Mouse (Mus musculus) heart, embryonic 10.5 days (tissue): ENCODE measurements around the gene Fam196b. TPM values are rescaled to one million over a fixed set of nuclear protein-coding genes. Genes with fewer than 3 reads are reported as not detected.

ENCODE experiments used
- DNase-seq: peaks from one replicate; pipeline ENCODE4 v3.0.0-alpha.2; 2017; ENCODE audit warnings: low spot score
- H3K27ac ChIP-seq: fragments of 300-500 bp; sonication (generic); 2 replicates; pipeline ENCODE4 v1.5.1; 2016; ENCODE audit warnings: mild to moderate bottlenecking
- H3K27me3 ChIP-seq: fragments of 300-500 bp; sonication (generic); 2 replicates; pipeline ENCODE4 v1.6.1; 2016; ENCODE audit warnings: mild to moderate bottlenecking; ENCODE audit not compliant: poor library complexity, insufficient read depth, severe bottlenecking
- H3K36me3 ChIP-seq: fragments of 300-500 bp; sonication (generic); 2 replicates; pipeline ENCODE4 v1.6.1; 2016; ENCODE audit warnings: mild to moderate bottlenecking, moderate library complexity
- H3K4me1 ChIP-seq: fragments of 300-500 bp; sonication (generic); 2 replicates; pipeline ENCODE4 v1.6.1; 2016; ENCODE audit warnings: mild to moderate bottlenecking
- H3K4me3 ChIP-seq: fragments of 300-500 bp; sonication (generic); 2 replicates; pipeline ENCODE4 v1.5.1; 2016; ENCODE audit warnings: mild to moderate bottlenecking, moderate library complexity
- H3K9me3 ChIP-seq: fragments of 300-500 bp; sonication (generic); 2 replicates; pipeline ENCODE4 v1.6.1; 2016; ENCODE audit warnings: mild to moderate bottlenecking, moderate library complexity
- WGBS: fragments of 180-500 bp; shearing (Covaris S2); methylation state at CpG from one replicate; pipeline ENCODE4 v1.1.7; 2016; 5-methylcytosine and 5-hydroxymethylcytosine counted together
- polyA plus RNA-seq: library from polyadenylated mRNA; unstranded; fragments of >200 nt; fragmentation: Nextera tagmentation; extraction: Ambion mirVana; gene quantifications from 2 replicates; pipeline ENCODE4 v1.2.1, GENCODE M21; 2016

Fam196b gene
- polyA plus RNA-seq, 1 experiment from 2014 or later: 0.84 TPM

- H3K4me3 ChIP-seq: no peak overlapping the region
- DNase-seq: no peak
- no peaks in the 10 kb centered on the region for H3K27me3 ChIP-seq
- no peaks in the 10 kb centered on the region for H3K4me1 ChIP-seq
- no peaks in the 10 kb centered on the region for H3K9me3 ChIP-seq
- H3K36me3 ChIP-seq: no peaks in the 10 kb centered on the region
- WGBS: 78% methylated on average over 3 of the region's 3 CpGs
- no peak overlapping the region for H3K27ac ChIP-seq
Measured at GRCm38 (mm10) chr11:34306231-34306630, 8.4 kb upstream of the Fam196b start.

GRCm38 (mm10) chr11:34308731-34309130, 5.9 kb upstream of the Fam196b start:
- Histone ChIP-seq H3K27me3 (no peaks in the 10 kb centered on the region), H3K4me3 (no peak overlapping the region), H3K27ac (no peak overlapping the region), H3K4me1 (0 out of 2 replicates have a peak, but pooled peaks cover 5% of the 10 kb centered on the region), H3K9me3 (no peaks in the 10 kb centered on the region), H3K36me3 (no peaks in the 10 kb centered on the region)
- 89% methylated on average over 3 of the region's 3 CpGs for WGBS
- no peak for DNase-seq

- H3K4me1 ChIP-seq: 0 out of 2 replicates have a peak, but pooled peaks cover 5% of the 10 kb centered on the region
- no peaks in the 10 kb centered on the region for H3K27me3 ChIP-seq
- 67% methylated on average over 2 of the region's 2 CpGs for WGBS
- H3K27ac ChIP-seq: no peak overlapping the region
- H3K9me3 ChIP-seq: no peaks in the 10 kb centered on the region
- no peak overlapping the region for H3K4me3 ChIP-seq
- no peaks in the 10 kb centered on the region for H3K36me3 ChIP-seq
- no peak for DNase-seq
Measured at GRCm38 (mm10) chr11:34309360-34309759, 5.3 kb upstream of the Fam196b start.

- H3K4me1 ChIP-seq: 0 out of 2 replicates have a peak, but pooled peaks cover 5% of the 10 kb centered on the region
Measured at GRCm38 (mm10) chr11:34311717-34312116, 2.9 kb upstream of the Fam196b start.

GRCm38 (mm10) chr11:34312208-34312607, 2.4 kb upstream of the Fam196b start:
- H3K4me3 ChIP-seq: no peak overlapping the region
- DNase-seq: no peak
- H3K27ac ChIP-seq: no peak overlapping the region
- no peaks in the 10 kb centered on the region for H3K36me3 ChIP-seq
- 0 out of 2 replicates have a peak, but pooled peaks cover 5% of the 10 kb centered on the region for H3K4me1 ChIP-seq
- 73% methylated on average over 7 of the region's 7 CpGs for WGBS
- H3K9me3 ChIP-seq: no peaks in the 10 kb centered on the region
- H3K27me3 ChIP-seq: no peaks in the 10 kb centered on the region; the same call in 1 of the 2 replicates

More at GRCm38 (mm10) chr11:34311717-34312116, 2.9 kb upstream of the Fam196b start:
- Histone ChIP-seq H3K4me3 (no peak overlapping the region), H3K36me3 (no peaks in the 10 kb centered on the region), H3K27me3 (no peaks in the 10 kb centered on the region), H3K27ac (no peak overlapping the region), H3K9me3 (no peaks in the 10 kb centered on the region)
- 60% methylated on average over 5 of the region's 5 CpGs for WGBS
- no peak for DNase-seq

GRCm38 (mm10) chr11:34315383-34315782, 761 bp downstream of the Fam196b start:
- 51% methylated on average over 5 of the region's 5 CpGs for whole genome bisulfite sequencing
- Histone ChIP-seq H3K4me3 (peak overlapping the region; percentile 52; the same call in 1 of the 2 replicates), H3K4me1 (peaks cover 9% of the 10 kb centered on the region; the same call in 1 of the 2 replicates), H3K9me3 (no peaks in the 10 kb centered on the region), H3K27me3 (no peaks in the 10 kb centered on the region; the same call in 1 of the 2 replicates), H3K36me3 (no peaks in the 10 kb centered on the region), H3K27ac (no peak overlapping the region)
- no peak for DNase-seq

- H3K36me3 ChIP-seq: no peaks in the 10 kb centered on the region
- no peak for DNase-seq
- no peaks in the 10 kb centered on the region; the same call in 1 of the 2 replicates for H3K27me3 ChIP-seq
- peaks cover 9% of the 10 kb centered on the region; the same call in 1 of the 2 replicates for H3K4me1 ChIP-seq
- no peak overlapping the region for H3K4me3 ChIP-seq
- H3K9me3 ChIP-seq: no peaks in the 10 kb centered on the region
- no peak overlapping the region for H3K27ac ChIP-seq
- 85% methylated on average over 10 of the region's 10 CpGs for WGBS
Measured at GRCm38 (mm10) chr11:34316176-34316575, 1.6 kb downstream of the Fam196b start.

GRCm38 (mm10) chr11:34317001-34317400, 2.4 kb downstream of the Fam196b start:
- H3K4me3 ChIP-seq: no peak overlapping the region
- no peaks in the 10 kb centered on the region for H3K36me3 ChIP-seq
- no peak for DNase-seq
- no peaks in the 10 kb centered on the region; the same call in none of the 2 replicates for H3K27me3 ChIP-seq
- no peaks in the 10 kb centered on the region for H3K9me3 ChIP-seq
- no peak overlapping the region for H3K27ac ChIP-seq
- WGBS: 76% methylated on average over 8 of the region's 8 CpGs
- peaks cover 9% of the 10 kb centered on the region; the same call in 1 of the 2 replicates for H3K4me1 ChIP-seq

GRCm38 (mm10) chr11:34319282-34319681, 4.7 kb downstream of the Fam196b start:
- no peak overlapping the region for H3K27ac ChIP-seq
- no peaks in the 10 kb centered on the region for H3K36me3 ChIP-seq
- no peak for DNase-seq
- H3K9me3 ChIP-seq: no peaks in the 10 kb centered on the region
- H3K4me1 ChIP-seq: peaks cover 5% of the 10 kb centered on the region; the same call in 1 of the 2 replicates
- WGBS: 85% methylated on average over 1 of the region's 1 CpGs
- no peaks in the 10 kb centered on the region; the same call in none of the 2 replicates for H3K27me3 ChIP-seq
- no peak overlapping the region for H3K4me3 ChIP-seq

GRCm38 (mm10) chr11:34323664-34324063, 9.0 kb downstream of the Fam196b start:
- no peak for DNase-seq
- peaks cover 4% of the 10 kb centered on the region; the same call in 1 of the 2 replicates for H3K4me1 ChIP-seq
- WGBS: 76% methylated on average over 8 of the region's 8 CpGs
- no peak overlapping the region for H3K27ac ChIP-seq
- no peaks in the 10 kb centered on the region; the same call in 1 of the 2 replicates for H3K27me3 ChIP-seq
- H3K4me3 ChIP-seq: no peak overlapping the region
- no peaks in the 10 kb centered on the region for H3K36me3 ChIP-seq
- H3K9me3 ChIP-seq: no peaks in the 10 kb centered on the region

- WGBS: 43% methylated on average over 7 of the region's 7 CpGs
- no peak for DNase-seq
Measured at GRCm38 (mm10) chr11:34332344-34333031, 17.9 kb downstream of the Fam196b start.

GRCm38 (mm10) chr11:34337907-34338306, 23.3 kb downstream of the Fam196b start:
- peaks cover 28% of the 10 kb centered on the region for H3K4me1 ChIP-seq
- no peaks in the 10 kb centered on the region for H3K9me3 ChIP-seq
- H3K27ac ChIP-seq: no peak overlapping the region
- WGBS: 67% methylated on average over 1 of the region's 1 CpGs
- H3K4me3 ChIP-seq: no peak overlapping the region
- no peaks in the 10 kb centered on the region for H3K27me3 ChIP-seq
- H3K36me3 ChIP-seq: no peaks in the 10 kb centered on the region
- no peak for DNase-seq

More at GRCm38 (mm10) chr11:34332344-34333031, 17.9 kb downstream of the Fam196b start:
- Histone ChIP-seq H3K27me3 (no peaks in the 10 kb centered on the region), H3K36me3 (no peaks in the 10 kb centered on the region), H3K4me1 (peaks cover 10% of the 10 kb centered on the region; the same call in 1 of the 2 replicates), H3K27ac (peak overlapping the region; percentile 8; the same call in 1 of the 2 replicates), H3K9me3 (no peaks in the 10 kb centered on the region), H3K4me3 (no peak overlapping the region)

GRCm38 (mm10) chr11:34339693-34340092, 25.1 kb downstream of the Fam196b start:
- Histone ChIP-seq H3K27me3 (no peaks in the 10 kb centered on the region), H3K4me1 (peaks cover 39% of the 10 kb centered on the region), H3K36me3 (no peaks in the 10 kb centered on the region), H3K9me3 (no peaks in the 10 kb centered on the region), H3K27ac (peak overlapping the region; percentile 74), H3K4me3 (no peak overlapping the region)
- no peak for DNase-seq
- 57% methylated on average over 5 of the region's 5 CpGs for WGBS
